32 mouse cellular contexts compared by ENCODE assay signal in genomic region chr1:165186491-165186890, GRCm38 (mm10). TPM values are rescaled to one million over a fixed set of nuclear protein-coding genes. Genes with fewer than 3 reads are reported as not detected.
DNase-seq lines count a peak whose midpoint lies in the region; ATAC-seq lines count a peak whose summit lies in the region.
"Had no signal": no experiment of that assay in that cellular context is flagged by ENCODE, and none has a peak within 500 bp of the region (broad histone marks: within the 10 kb centered on the region; RNA-seq: fewer than 3 reads in every experiment).

No protein-coding gene starts in this region.

- H3K4me3 ChIP-seq in forebrain, embryonic 12.5 days (replicated peaks): no peak overlapping the region
- H3K4me3 ChIP-seq in forebrain, embryonic 13.5 days: no peak overlapping the region
- no peak overlapping the region for H3K4me3 ChIP-seq in liver, embryonic 11.5 days (ENCODE audit: low read depth, low read length)
- H3K4me3 ChIP-seq: embryonic facial prominence, embryonic 12.5 days; forebrain, embryonic 10.5 days; heart, embryonic 10.5 days; heart, embryonic 15.5 days; hindbrain, embryonic 13.5 days; liver, embryonic 15.5 days; lung, embryonic 15.5 days; neural tube, embryonic 13.5 days had no signal

- 0 out of 2 replicates have a peak overlapping the region, but pooled peaks have one; percentile 14 for H3K27ac ChIP-seq in forebrain, embryonic 12.5 days
- H3K27ac ChIP-seq in forebrain, embryonic 13.5 days: no peak overlapping the region
- H3K27ac ChIP-seq in liver, embryonic 11.5 days (ENCODE audit: low read depth, low read length): no peak overlapping the region
- H3K27ac ChIP-seq: embryonic facial prominence, embryonic 12.5 days; forebrain, embryonic 10.5 days; heart, embryonic 10.5 days; heart, embryonic 15.5 days; hindbrain, embryonic 13.5 days; kidney, postnatal 0 days; liver, embryonic 15.5 days; lung, embryonic 15.5 days; neural tube, embryonic 13.5 days; stomach, postnatal 0 days had no signal

- no peaks in the 10 kb centered on the region for H3K27me3 ChIP-seq in forebrain, embryonic 12.5 days
- no peaks in the 10 kb centered on the region for H3K27me3 ChIP-seq in forebrain, embryonic 13.5 days
- no peaks in the 10 kb centered on the region for H3K27me3 ChIP-seq in liver, embryonic 11.5 days (replicated peaks; ENCODE audit: control insufficient read depth, insufficient read depth, low read length)
- H3K27me3 ChIP-seq: CH12.LX; embryonic facial prominence, embryonic 12.5 days; heart, embryonic 15.5 days; hindbrain, embryonic 13.5 days; liver, embryonic 15.5 days; lung, embryonic 15.5 days; neural tube, embryonic 13.5 days had no signal

- ATAC-seq in forebrain, embryonic 12.5 days (ENCODE audit: low FRiP score): peak; percentile 9; the same call in 1 of the 2 replicates
- ATAC-seq in forebrain, embryonic 13.5 days: no peak
- ATAC-seq in liver, embryonic 11.5 days (replicated peaks; ENCODE audit: low FRiP score): peak; percentile 10; the same call in 1 of the 2 replicates
- ATAC-seq: activated CD4-positive, CD25-positive, alpha-beta regulatory T cell, adult 4 months had no signal

- no peak overlapping the region for H3K9ac ChIP-seq in forebrain, embryonic 12.5 days
- no peak overlapping the region for H3K9ac ChIP-seq in forebrain, embryonic 13.5 days
- H3K9ac ChIP-seq in liver, embryonic 11.5 days (ENCODE audit: low read depth, low read length): no peak overlapping the region
- H3K9ac ChIP-seq: embryonic facial prominence, embryonic 12.5 days; heart, embryonic 15.5 days; hindbrain, embryonic 13.5 days; liver, embryonic 15.5 days; lung, embryonic 15.5 days; neural tube, embryonic 13.5 days had no signal

- H3K36me3 ChIP-seq in forebrain, embryonic 12.5 days (replicated peaks): 0 out of 2 replicates have a peak, but pooled peaks cover 4% of the 10 kb centered on the region
- no peaks in the 10 kb centered on the region for H3K36me3 ChIP-seq in forebrain, embryonic 13.5 days (ENCODE audit: poor library complexity, severe bottlenecking)
- 0 out of 2 replicates have a peak, but pooled peaks cover 6% of the 10 kb centered on the region for H3K36me3 ChIP-seq in liver, embryonic 11.5 days (ENCODE audit: control insufficient read depth, insufficient read depth, low read length)
- H3K36me3 ChIP-seq: hindbrain, embryonic 13.5 days; lung, embryonic 15.5 days; neural tube, embryonic 13.5 days had no signal

- no peaks in the 10 kb centered on the region for H3K9me3 ChIP-seq in forebrain, embryonic 12.5 days
- no peaks in the 10 kb centered on the region for H3K9me3 ChIP-seq in forebrain, embryonic 13.5 days (replicated peaks)
- no peaks in the 10 kb centered on the region for H3K9me3 ChIP-seq in liver, embryonic 11.5 days (ENCODE audit: control insufficient read depth, low read length)
- H3K9me3 ChIP-seq: embryonic facial prominence, embryonic 12.5 days; forebrain, embryonic 10.5 days; heart, embryonic 10.5 days; heart, embryonic 15.5 days; hindbrain, embryonic 13.5 days; liver, embryonic 15.5 days; lung, embryonic 15.5 days; neural tube, embryonic 13.5 days had no signal

- DNase-seq in liver, embryonic 11.5 days (ENCODE audit: low spot score): no peak
- DNase-seq in liver: no peak
- DNase-seq in testis, postnatal 10 days (ENCODE audit: low spot score): peak; percentile 27
- no peak for DNase-seq in testis, postnatal 14 days (ENCODE audit: low spot score)
- no peak for DNase-seq in cerebellum, postnatal 14 days
- DNase-seq: adrenal gland, adult 2 months; adrenal gland, postnatal 36 days; cerebellum, adult 8-10 months; cerebellum, postnatal 36 days; gastrocnemius, postnatal 14 days; heart, postnatal 36 days; kidney, adult 18-20 months; kidney, postnatal 4 days; left cerebral cortex, postnatal 4 days; right cerebral cortex, postnatal 4 days had no signal

- H3K4me1 ChIP-seq in forebrain, embryonic 12.5 days: peaks cover 8% of the 10 kb centered on the region; the same call in 1 of the 2 replicates
- H3K4me1 ChIP-seq in forebrain, embryonic 13.5 days: peaks cover 20% of the 10 kb centered on the region
- H3K4me1 ChIP-seq in liver, embryonic 11.5 days (replicated peaks; ENCODE audit: control insufficient read depth, insufficient read depth, low read length): 0 out of 2 replicates have a peak, but pooled peaks cover 5% of the 10 kb centered on the region
- H3K4me1 ChIP-seq: embryonic facial prominence, embryonic 12.5 days; lung, embryonic 15.5 days had no signal

- no peak overlapping the region for H3K4me2 ChIP-seq in forebrain, embryonic 12.5 days
- H3K4me2 ChIP-seq in forebrain, embryonic 13.5 days: no peak overlapping the region
- H3K4me2 ChIP-seq in liver, embryonic 11.5 days: no peak overlapping the region
- H3K4me2 ChIP-seq: embryonic facial prominence, embryonic 12.5 days; heart, embryonic 15.5 days; hindbrain, embryonic 13.5 days; liver, embryonic 15.5 days; lung, embryonic 15.5 days; neural tube, embryonic 13.5 days had no signal

- WGBS in forebrain, embryonic 12.5 days: 75% methylated on average over 12 of the region's 12 CpGs
- WGBS in forebrain, embryonic 13.5 days: 79% methylated on average over 12 of the region's 12 CpGs
- 78% methylated on average over 12 of the region's 12 CpGs for WGBS in liver, embryonic 11.5 days

RNA-seq across cellular contexts. Expression of gene Sft2d2, which starts 7.7 kb away (rescaled TPM):
- 10.6 and 11.9 TPM in 2 replicates for polyA plus RNA-seq in forebrain, embryonic 12.5 days (2016; fragmentation: Nextera tagmentation; extraction: Ambion mirVana)
- polyA plus RNA-seq in forebrain, embryonic 13.5 days (2015; fragmentation: Nextera tagmentation; extraction: Ambion mirVana): 6.2 and 6.9 TPM in 2 replicates
- polyA plus RNA-seq in liver, embryonic 11.5 days (2014; fragmentation: Nextera tagmentation; extraction: Ambion mirVana): 14.0 and 14.1 TPM in 2 replicates

RNA-seq across cellular contexts. Expression of gene Tbx19, which starts 25.9 kb away (rescaled TPM):
- polyA plus RNA-seq in forebrain, embryonic 12.5 days (2016; fragmentation: Nextera tagmentation; extraction: Ambion mirVana): not detected in 2 replicates
- polyA plus RNA-seq in forebrain, embryonic 13.5 days (2015; fragmentation: Nextera tagmentation; extraction: Ambion mirVana): 0.10 and 0.24 TPM in 2 replicates
- polyA plus RNA-seq in liver, embryonic 11.5 days (2014; fragmentation: Nextera tagmentation; extraction: Ambion mirVana): 0.18 TPM in 1 of 2 replicates, not detected in the other
- polyA plus RNA-seq: activated CD4-positive, CD25-positive, alpha-beta regulatory T cell, adult 4 months; adrenal gland, adult 2 months; C2C12; embryonic facial prominence, embryonic 12.5 days; forebrain, embryonic 10.5 days; heart, embryonic 10.5 days; heart, embryonic 15.5 days; hindbrain, embryonic 13.5 days; kidney, postnatal 0 days; limb, embryonic 14.5 days; liver, embryonic 15.5 days; neural tube, embryonic 13.5 days; stomach, postnatal 0 days; urinary bladder, adult 2 months had no signal

RNA-seq across cellular contexts. Expression of gene Tiprl, which starts 50.3 kb away (rescaled TPM):
- 106 and 107 TPM in 2 replicates for polyA plus RNA-seq in forebrain, embryonic 12.5 days (2016; fragmentation: Nextera tagmentation; extraction: Ambion mirVana)
- polyA plus RNA-seq in forebrain, embryonic 13.5 days (2015; fragmentation: Nextera tagmentation; extraction: Ambion mirVana): 125 and 136 TPM in 2 replicates
- 73.0 and 90.6 TPM in 2 replicates for polyA plus RNA-seq in liver, embryonic 11.5 days (2014; fragmentation: Nextera tagmentation; extraction: Ambion mirVana)
